Mouse (Mus musculus) lung, postnatal 14 days (tissue): ENCODE measurements around the gene Tdp1.
A peak's percentile ranks its signal among the peaks of the same experiment; 100 is the strongest.

Experiments
- DNase-seq: peaks from one replicate; pipeline ENCODE4 v3.0.0; 2021

The Tdp1 gene

GRCm38 (mm10) chr12:99898248-99898870 is 14.0 kb downstream of the Tdp1 start:
- DNase-seq: no peak

DNA sequence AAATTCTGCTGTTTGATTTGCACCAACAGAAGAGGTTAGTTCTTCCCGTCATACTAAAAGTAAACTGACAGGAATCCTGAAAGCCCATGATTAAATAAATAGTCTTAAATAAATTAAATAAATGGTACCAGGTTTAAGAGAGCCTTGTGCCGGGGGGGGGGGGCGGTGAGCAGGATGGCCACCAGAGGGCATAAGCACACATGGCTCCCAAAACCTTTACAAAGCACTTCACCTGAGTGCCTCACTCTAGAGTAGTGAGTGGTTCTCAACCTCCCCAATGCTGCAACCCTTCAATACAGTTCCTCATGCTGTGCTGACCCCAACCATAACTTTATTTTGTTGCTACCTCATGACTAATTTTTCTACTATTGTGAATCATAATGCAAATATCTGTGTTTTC is 15.7 kb downstream of the Tdp1 start:
- no peak for DNase-seq

- no peak for DNase-seq
These were observed 17.9 kb downstream of the Tdp1 start for GRCm38 (mm10) chr12:99901973-99902866.

DNA sequence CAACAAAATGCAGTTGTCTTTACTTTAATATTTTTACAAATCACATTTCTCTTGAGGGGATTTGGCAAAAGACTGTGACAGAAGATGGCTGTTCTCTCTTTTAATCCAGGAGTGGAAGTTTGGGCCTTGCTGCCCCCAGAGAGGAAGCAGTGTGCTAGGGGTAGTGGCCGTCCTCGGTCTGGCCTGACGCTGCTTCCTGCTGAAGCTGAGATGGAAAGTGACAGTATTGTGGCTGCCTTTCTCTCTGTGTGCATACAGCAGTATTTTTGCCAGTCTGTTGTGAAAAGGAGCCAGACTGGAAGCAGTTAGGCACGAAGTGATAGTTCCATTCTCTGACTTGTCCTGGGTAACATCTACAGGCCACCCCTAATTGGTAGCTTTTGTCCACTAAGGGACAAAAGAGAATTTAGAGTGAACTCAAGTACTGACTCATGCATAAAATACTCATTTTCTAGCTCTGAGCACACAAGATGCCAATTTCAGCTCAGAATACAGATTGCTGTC is 18.6 kb downstream of the Tdp1 start:
- DNase-seq: no peak

DNA sequence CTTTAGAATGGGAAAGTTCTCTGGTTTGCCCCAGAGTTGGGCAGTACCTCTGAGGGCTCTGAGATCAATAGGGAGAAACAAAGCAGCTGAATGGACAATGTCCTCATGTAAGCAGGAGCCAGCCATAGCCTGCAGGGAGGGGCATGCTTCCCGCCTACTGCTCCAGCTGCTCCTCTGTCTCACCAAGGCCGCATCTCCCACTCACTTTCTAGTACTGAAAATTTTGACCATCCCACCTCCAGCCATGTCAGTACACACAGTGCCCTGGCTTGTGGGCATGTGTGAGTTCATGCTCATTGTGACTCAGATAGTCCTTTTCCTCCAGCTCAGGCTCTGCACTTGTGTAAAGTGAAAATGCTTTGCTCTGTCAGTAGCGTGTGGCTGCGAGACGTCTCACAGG is 20.2 kb downstream of the Tdp1 start:
- no peak for DNase-seq

DNA sequence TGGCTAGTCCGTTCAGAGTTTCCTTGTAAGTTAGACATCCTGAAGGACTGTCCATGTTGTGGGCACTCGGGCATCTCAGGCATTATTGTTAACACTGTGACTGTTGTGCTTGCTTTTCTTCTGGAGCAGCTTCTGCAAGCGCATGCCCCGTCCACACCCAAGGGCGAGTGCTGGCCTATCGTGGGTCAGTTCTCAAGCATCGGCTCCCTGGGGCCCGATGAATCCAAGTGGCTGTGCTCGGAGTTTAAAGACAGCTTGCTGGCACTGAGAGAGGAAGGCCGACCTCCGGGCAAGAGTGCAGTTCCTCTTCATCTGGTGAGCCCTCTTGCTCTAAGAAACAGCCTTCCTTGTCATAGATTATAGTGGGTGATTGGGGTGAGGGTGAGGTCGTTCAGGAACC is 27.1 kb downstream of the Tdp1 start:
- DNase-seq: no peak

DNA sequence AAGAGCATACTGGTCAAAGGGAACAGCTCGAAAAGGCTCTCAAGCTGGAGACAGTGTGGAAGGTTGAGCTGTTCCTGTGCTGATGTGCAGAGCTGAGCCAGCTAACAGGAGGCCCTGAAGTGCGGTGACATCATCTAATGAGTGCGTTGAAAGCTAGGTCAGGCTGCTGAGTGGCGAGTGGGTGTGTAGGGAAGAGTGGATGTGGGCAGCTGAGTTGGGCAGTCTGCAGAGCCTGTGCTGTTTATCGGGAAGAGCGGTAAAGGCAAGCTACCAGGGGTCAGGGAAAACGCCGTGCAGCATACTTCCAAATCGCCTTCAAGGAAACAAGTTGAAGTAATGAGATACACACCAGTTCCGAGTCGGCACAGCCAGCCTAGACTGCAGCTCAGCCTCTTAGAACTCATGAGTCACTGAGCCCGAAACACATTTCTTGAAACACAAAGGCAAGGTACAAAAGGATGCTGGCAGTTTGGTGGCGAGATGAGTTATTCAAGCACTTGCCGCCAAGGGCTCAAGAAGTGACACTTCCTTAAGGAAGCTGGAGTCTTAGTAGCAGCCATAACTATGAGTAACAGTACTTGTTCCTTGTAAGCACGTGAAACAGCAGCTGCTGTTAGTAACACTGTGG is 33.6 kb downstream of the Tdp1 start:
- DNase-seq: no peak

DNA sequence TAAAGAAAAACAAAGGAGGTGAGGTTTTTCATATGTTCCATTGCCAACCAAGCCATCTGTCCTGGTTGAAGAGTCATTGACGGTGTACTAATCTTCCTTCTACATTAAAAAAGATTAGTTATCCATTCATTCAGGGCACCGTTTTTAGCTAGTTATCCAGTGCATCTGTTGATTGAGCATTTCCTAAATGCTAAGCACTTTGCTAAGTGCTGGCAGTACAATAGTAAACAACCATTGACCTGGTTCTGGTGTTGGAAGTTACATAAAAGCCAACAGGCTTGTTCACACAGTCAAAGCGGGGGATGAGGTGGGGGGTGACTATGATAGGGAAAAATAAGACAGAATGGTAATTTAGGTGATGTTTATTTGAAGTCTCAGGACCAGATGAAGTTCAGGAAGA is 35.3 kb downstream of the Tdp1 start:
- DNase-seq: no peak

GRCm38 (mm10) chr12:99921045-99921444 is 36.7 kb downstream of the Tdp1 start:
- no peak for DNase-seq

- no peak for DNase-seq
These were observed 38.9 kb downstream of the Tdp1 start for GRCm38 (mm10) chr12:99923131-99923606.

DNA sequence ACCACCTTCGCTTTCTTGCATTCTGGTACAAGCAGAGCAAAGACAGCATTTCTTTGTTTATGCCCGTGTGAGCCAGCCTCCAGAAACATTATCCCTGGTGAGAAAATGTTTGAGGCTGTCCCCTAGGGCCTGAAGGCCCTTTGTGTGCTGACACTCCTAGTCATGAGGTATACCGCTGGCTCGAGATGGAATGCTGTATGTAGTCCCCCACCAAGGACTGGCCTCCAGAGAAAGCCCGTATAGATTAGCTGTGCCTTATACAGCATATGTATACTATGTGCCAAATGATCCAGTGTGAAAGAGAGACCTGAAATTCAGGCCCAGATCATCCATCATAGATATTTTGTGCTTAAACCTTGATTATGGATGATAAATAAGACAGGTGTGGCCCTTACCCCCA is 39.4 kb downstream of the Tdp1 start:
- no peak for DNase-seq

GRCm38 (mm10) chr12:99928311-99928710 is 44.0 kb downstream of the Tdp1 start:
- DNase-seq: no peak

DNA sequence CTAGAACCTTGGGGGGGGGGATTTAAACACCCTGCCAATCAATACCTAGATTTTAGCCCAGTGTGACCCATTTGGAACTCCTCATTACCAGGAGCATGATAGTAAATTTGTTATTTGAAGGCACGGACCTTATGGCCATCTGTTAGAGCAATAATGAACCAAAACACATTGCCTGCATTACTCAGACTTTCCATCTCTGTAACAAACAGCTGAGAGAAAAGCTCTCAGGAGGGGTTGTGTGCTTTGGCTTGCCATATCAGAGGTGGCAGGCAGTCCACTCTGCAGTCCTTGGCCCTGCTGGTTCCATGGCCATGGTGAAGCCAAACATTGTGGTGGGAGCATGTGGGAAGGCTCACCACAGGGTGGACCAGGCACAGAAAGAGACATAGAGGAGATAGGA is 44.8 kb downstream of the Tdp1 start:
- DNase-seq: no peak

DNA sequence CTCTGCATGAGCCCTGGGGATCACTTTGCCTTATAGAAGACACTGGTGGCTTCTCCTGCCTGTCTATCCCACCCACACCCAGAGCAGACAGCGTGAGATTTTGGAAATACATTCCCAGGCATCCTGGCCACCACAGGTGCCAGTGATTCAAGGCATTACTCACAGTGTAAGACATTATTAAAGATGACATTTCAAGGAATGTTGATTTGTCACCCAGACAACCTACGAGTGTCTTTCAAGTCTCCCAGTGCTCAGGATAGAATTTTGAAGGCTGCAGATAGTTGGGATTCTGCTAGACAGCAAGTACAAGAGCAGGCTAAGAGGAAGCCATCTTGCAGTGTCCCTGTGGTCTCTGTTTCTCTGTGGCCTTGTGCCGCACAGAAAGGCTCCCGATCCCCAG is 47.9 kb downstream of the Tdp1 start:
- DNase-seq: no peak

DNA sequence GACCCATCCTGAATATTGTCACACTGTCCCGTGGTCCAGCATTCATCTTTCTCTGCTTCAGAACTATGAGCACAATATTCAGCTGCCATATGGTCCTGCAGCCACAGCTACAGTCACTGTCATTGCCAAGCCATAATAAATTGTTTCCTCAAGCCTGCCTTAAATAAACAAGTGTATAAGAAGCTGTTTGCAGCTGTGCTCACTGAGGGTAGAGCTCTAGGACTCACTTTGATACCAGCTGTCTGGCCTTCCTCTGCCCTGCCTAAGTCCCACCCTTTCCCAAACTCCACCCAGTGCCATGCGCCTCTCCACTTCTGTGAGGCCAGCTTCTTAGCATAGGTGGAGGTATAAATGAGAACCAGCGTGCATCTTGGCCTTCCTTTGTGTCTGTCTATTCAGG is 49.3 kb downstream of the Tdp1 start:
- no peak for DNase-seq

GRCm38 (mm10) chr12:99935403-99935802 is 51.1 kb downstream of the Tdp1 start:
- no peak for DNase-seq

- peak; percentile 63 for DNase-seq
These were observed 54.2 kb downstream of the Tdp1 start for GRCm38 (mm10) chr12:99938476-99938875.

- no peak for DNase-seq
These were observed 54.9 kb downstream of the Tdp1 start for GRCm38 (mm10) chr12:99939179-99939578.

DNA sequence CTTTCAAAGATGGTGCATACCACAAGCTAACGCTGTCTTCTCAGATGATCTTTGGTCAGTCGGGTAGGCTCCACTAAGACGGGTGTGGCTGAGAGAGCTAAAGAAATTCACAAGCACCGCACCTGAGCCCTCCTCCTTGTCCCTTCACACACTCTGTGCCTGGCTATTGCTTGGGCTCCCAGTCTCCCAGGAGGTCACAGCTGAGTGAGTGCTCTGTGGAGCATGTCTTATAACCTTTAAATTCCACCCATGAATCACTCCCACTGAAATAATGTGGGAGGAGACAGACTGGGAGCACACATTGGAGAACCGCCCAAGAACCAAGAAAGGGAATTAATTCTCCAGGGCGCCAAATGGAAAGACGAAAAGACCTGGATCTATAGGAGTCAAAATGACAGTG is 56.4 kb downstream of the Tdp1 start:
- DNase-seq: no peak

DNA sequence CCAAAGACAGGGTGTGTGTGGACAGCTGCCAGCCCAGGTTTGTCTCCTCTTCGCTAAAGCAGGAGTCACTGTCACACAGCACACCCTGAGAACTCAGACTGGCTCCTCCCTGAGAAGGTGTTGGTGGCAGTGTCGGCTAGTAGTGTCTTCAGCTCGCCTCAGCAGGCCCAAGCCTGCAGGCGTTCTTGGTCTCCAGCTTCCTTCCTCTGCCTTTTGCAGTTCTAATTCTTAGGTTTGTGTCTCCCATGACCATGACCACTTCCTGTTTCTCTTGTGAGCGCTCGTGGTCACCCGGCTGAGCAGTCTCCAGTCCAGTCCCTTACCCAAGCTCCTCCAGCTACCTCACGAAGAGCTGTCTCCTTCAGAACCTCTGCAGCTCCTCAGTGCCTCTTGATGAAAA is 58.1 kb downstream of the Tdp1 start:
- DNase-seq: no peak

- DNase-seq: peak; percentile 65
These were observed 68.6 kb downstream of the Tdp1 start for GRCm38 (mm10) chr12:99952928-99953327.

- no peak for DNase-seq
These were observed 72.1 kb downstream of the Tdp1 start for GRCm38 (mm10) chr12:99956411-99956810.
